Mouse (Mus musculus) T-cell, adult 2 months (primary cell): ENCODE measurements at regions not wholly inside any gene's neighbourhood (a gene's known extent, or its start where the extent isn't known, plus 50 kb on each side); places are given as distances from the start of the nearest gene placed in this dataset.

Experiments used
- DNase-seq: peaks from one replicate; pipeline ENCODE4 v3.0.0; 2022; ENCODE audit warnings: low spot score

- DNase-seq: no peak
These were observed 53.8 kb downstream of the Dio3 start for GRCm38 (mm10) chr12:110332616-110333154.

DNA sequence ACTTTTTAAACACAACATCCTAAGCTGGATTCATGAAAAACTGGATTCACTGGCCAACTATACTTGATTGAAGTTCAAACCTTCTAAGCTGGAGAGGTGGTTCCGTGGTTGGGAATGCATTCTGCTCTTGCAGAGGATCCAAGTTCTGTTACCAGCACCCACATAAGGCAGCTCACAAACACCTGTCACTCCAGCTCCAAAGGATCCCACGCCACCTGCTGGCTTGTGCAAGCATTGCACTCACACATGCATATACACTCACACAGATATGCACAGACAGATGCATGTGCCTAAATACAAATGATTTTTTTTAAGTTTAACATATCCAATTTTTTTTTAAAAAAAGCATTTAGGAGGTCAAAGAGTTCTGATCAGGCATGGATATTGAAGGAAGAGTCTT is 55.7 kb downstream of the Dio3 start:
- no peak for DNase-seq

- DNase-seq: no peak
These were observed 65.5 kb downstream of the Dio3 start for GRCm38 (mm10) chr12:110344280-110344827.

DNA sequence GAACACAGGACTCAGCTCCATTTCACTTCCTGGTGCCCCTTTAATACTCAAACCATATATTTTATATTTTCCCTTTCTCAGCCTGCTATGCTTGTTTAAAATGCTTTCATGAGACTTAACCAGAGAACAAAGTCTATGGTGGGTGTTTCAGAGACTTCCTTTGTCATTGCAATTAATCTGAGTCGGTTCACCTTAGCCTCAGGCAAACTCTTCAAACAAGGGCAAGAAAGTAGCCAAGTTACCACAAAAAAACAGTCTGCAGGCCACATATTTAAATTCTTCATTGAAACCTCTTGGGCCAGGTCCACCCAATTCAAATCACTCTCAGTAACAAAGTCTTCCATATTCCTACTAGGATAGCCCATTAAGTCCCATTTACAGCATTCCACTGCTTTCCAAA is 70.8 kb downstream of the Dio3 start:
- DNase-seq: no peak

- DNase-seq: no peak
These were observed 77.0 kb downstream of the Dio3 start for GRCm38 (mm10) chr12:110355851-110356250.

GRCm38 (mm10) chr12:110367102-110367501 is 79.8 kb upstream of the Ppp2r5c start:
- no peak for DNase-seq

GRCm38 (mm10) chr12:110367822-110368221 is 79.1 kb upstream of the Ppp2r5c start:
- DNase-seq: no peak

- no peak for DNase-seq
These were observed 74.8 kb upstream of the Ppp2r5c start for GRCm38 (mm10) chr12:110371886-110372690.

DNA sequence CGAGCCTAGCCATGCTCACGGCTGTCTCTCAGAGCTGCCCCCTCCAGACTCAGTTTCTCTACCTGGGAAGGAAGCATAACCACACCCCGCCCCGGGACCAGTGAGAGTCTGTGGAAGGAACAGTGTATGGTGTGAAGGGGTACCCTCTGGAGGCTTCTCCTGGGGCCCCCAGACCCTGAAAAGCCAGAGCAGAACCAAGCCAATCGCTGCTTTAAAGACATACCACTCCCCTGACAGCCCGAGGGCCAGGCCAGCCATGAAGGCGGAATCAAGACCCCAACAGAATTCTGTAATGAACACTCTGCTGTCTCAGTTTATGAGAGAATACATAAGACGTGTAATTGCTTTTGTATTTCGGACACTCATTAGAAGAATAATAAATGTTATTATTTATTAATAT is 73.9 kb upstream of the Ppp2r5c start:
- DNase-seq: no peak

DNA sequence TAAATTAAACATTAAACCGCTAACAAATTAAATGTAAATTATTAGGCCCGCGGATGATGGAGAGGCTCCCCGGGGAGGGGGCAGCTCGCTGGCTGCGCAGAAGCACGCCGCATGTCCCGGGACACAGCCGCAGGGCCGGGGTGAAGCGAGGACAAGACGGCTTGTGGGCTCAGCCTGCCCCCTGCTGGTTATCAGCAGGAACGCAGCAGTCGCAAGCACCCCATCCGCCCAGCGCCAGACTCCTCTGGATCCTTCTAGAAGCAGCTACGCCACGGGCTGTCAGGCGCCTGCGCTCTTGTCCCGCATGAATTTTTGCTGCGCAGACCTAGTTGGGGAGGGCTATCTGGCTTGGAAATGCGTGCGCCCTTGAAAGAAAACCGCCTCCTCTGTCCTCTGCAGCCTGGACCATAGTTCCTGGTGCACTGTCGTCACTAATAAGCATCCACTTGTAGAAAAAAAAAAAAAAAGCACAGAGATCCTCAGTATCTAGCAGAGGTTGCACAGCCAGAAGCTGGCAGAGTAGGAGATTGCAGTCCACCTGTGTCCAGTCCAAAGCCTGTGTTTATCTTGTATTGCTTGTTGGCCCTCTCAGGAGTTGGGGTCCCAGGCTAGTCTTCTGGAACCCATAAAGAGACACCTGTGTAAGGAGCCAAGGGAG is 73.4 kb upstream of the Ppp2r5c start:
- DNase-seq: peak; percentile 71

GRCm38 (mm10) chr12:110375139-110375538 is 71.8 kb upstream of the Ppp2r5c start:
- DNase-seq: peak; percentile 16

- no peak for DNase-seq
These were observed 70.7 kb upstream of the Ppp2r5c start for GRCm38 (mm10) chr12:110376062-110376837.

DNA sequence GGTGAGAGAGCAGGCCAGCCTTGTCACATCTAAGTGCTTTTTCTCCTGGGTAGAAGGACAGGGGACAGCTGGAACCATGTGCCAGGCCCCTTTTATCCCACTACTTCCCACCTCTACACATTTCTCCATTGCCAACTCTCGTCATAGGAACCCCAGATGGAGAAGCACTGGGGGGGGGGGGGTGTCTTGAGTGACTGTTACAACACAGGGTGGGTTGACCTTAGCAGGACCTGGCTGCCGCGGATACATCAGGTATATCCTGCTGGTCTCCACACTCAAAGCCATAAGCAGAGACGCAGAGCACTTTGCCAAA is 70.1 kb upstream of the Ppp2r5c start:
- DNase-seq: no peak

GRCm38 (mm10) chr12:110377306-110377705 is 69.6 kb upstream of the Ppp2r5c start:
- no peak for DNase-seq

DNA sequence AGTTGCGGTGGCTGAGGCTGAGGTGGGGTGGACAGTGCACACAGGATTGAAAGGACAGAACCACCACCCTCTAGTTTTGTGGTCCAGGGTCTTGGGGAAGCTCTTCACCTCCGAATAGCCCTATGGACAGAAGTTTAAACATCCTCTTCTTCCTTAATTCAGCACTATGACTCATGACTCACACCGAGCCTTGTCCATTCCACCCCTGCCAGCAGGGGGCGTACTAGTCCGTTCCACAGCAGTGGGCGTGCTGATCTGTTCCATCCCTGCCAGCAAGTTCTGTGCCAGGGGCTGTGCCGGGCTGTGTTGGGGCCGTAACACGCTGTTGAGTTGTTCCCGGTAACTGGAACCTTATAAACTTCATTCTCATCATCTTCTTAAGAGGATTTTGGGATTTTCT is 69.2 kb upstream of the Ppp2r5c start:
- peak; percentile 32 for DNase-seq

DNA sequence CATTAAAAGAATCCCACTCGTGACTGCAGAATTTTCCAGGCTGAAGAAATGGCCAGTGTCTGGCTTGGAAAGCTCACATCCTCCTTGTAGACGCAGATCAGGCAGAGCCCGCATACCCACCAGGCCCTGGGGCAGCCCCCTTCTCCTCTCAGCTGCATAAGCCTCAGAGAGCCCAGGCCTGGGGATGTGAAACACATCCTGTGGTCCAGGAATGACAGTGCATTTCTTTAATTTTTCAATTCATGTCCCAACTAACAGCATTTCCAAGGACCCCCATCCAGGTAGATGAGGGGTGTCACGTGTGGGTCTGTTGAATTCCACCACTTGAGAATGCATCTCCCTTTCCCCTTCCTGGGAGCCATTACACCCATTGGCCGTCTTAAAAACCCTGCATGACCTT is 68.6 kb upstream of the Ppp2r5c start:
- DNase-seq: no peak

DNA sequence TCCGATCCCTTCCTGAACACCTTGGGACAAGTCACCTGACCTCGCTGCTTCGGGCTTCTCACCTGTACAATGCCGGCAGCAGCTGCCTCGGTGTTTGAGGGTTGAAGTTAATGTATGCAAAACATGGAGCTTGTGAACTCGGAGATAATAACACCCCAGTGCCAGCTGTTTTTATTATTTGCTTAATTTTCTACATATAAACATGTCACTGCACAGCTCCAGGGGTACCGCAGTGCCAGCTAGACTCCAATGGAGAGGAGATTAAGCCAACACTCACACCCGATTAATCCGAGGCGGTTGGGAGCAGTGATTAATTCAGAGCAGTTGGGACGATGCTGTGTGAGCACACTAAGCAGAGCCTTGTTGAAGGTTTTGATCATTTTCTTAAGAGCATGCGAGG is 67.2 kb upstream of the Ppp2r5c start:
- no peak for DNase-seq

GRCm38 (mm10) chr12:110380831-110381750 is 65.8 kb upstream of the Ppp2r5c start:
- peak; percentile 44 for DNase-seq

DNA sequence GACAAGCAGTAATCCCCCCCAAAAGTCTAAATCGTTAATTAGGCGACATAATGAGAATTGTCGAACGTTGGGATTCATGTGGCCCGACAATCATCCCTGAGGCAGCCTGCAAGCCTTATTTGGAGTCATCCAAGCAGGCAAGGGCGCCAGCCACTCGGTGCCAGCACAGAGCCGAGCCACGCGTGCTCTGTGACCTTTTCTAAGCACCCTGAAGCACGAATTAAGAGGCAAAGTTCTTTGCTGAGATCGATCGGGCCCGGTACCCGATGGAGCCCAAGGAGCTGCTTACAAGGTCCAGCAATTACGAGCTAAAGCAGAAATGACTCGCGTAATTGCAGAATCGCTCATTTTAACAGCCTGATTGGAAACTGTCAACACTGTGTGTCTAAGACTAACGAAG is 61.9 kb upstream of the Ppp2r5c start:
- no peak for DNase-seq

GRCm38 (mm10) chr12:110385801-110386599 is 60.9 kb upstream of the Ppp2r5c start:
- no peak for DNase-seq

- DNase-seq: no peak
These were observed 59.9 kb upstream of the Ppp2r5c start for GRCm38 (mm10) chr12:110387056-110387455.
